Mouse (Mus musculus) thymus, postnatal 25 days (tissue): ENCODE results near the gene Plekho1.
"Not testable (repeated sequence)": the region's sequence is repeated elsewhere in the genome, so short reads cannot be mapped to it uniquely, and the experiment has no call there.

Source experiments
- DNase-seq: peaks from one replicate; pipeline ENCODE4 v3.0.0; 2022

The Plekho1 gene

GRCm38 (mm10) chr3:95995802-95996428 lies at the start of gene Plekho1:
Gene Plekho1 (minus strand): TSS chr3:95996001.
- peak; percentile 66 for DNase-seq

- DNase-seq, result not testable (repeated sequence)
These were observed 48.8 kb upstream of the Plekho1 start for GRCm38 (mm10) chr3:96044559-96044958.

GRCm38 (mm10) chr3:96043104-96043503 lies 47.3 kb upstream of the Plekho1 start:
- no peak for DNase-seq

GRCm38 (mm10) chr3:96041079-96041478 lies 45.3 kb upstream of the Plekho1 start:
- DNase-seq, result no peak

GRCm38 (mm10) chr3:96040663-96041006 lies 44.8 kb upstream of the Plekho1 start:
- peak; percentile 40 for DNase-seq

GRCm38 (mm10) chr3:96039857-96040662 lies 44.3 kb upstream of the Plekho1 start:
- no peak for DNase-seq

GRCm38 (mm10) chr3:96038851-96039250 lies 43.0 kb upstream of the Plekho1 start:
- DNase-seq, result no peak

GRCm38 (mm10) chr3:96038156-96038555 lies 42.4 kb upstream of the Plekho1 start:
- DNase-seq, result no peak

- DNase-seq, result no peak
These were observed 41.0 kb upstream of the Plekho1 start for GRCm38 (mm10) chr3:96036796-96037195.

GRCm38 (mm10) chr3:96033046-96033445 lies 37.2 kb upstream of the Plekho1 start:
- peak; percentile 52 for DNase-seq

GRCm38 (mm10) chr3:96032652-96033017 lies 36.8 kb upstream of the Plekho1 start:
- no peak for DNase-seq

- DNase-seq, result peak; percentile 70
These were observed 36.3 kb upstream of the Plekho1 start for GRCm38 (mm10) chr3:96031991-96032651.

GRCm38 (mm10) chr3:96029766-96030165 lies 34.0 kb upstream of the Plekho1 start:
- DNase-seq, result no peak

GRCm38 (mm10) chr3:96029336-96029735 lies 33.5 kb upstream of the Plekho1 start:
- DNase-seq, result no peak

- no peak for DNase-seq
These were observed 32.1 kb upstream of the Plekho1 start for GRCm38 (mm10) chr3:96027875-96028274.

- no peak for DNase-seq
These were observed 31.3 kb upstream of the Plekho1 start for GRCm38 (mm10) chr3:96027145-96027544.

- no peak for DNase-seq
These were observed 25.8 kb upstream of the Plekho1 start for GRCm38 (mm10) chr3:96021421-96022128.

- no peak for DNase-seq
These were observed 24.9 kb upstream of the Plekho1 start for GRCm38 (mm10) chr3:96020735-96021134.

GRCm38 (mm10) chr3:96017461-96017860 lies 21.7 kb upstream of the Plekho1 start:
- no peak for DNase-seq

- no peak for DNase-seq
These were observed 20.6 kb upstream of the Plekho1 start for GRCm38 (mm10) chr3:96016257-96016889.

- no peak for DNase-seq
These were observed 19.9 kb upstream of the Plekho1 start for GRCm38 (mm10) chr3:96015681-96016080.

GRCm38 (mm10) chr3:96012805-96013204 lies 17.0 kb upstream of the Plekho1 start:
- no peak for DNase-seq

GRCm38 (mm10) chr3:96008463-96008862 lies 12.7 kb upstream of the Plekho1 start:
- no peak for DNase-seq
